Mouse (Mus musculus): ENCODE measurements around the gene RPS10-NUDT3. TPM values are rescaled to one million over a fixed set of nuclear protein-coding genes. Genes with fewer than 3 reads are reported as not detected.

Gene RPS10-NUDT3
- polyA plus RNA-seq, 1 experiment from 2014 or later: not detected

GRCm38 (mm10) chr17:27595659-27596375 lies 39.2 kb downstream of the RPS10-NUDT3 start:
- DNase-seq (ENCODE audit: low spot score) (no peak), ATAC-seq (replicated peaks; ENCODE audit: low FRiP score) (no peak)
- Histone ChIP-seq H3K27me3 (ENCODE audit: control insufficient read depth, insufficient read depth, low read length) (no peaks in the 10 kb centered on the region), H3K4me2 (ENCODE audit: low read depth, low read length, severe bottlenecking) (no peak overlapping the region), H3K4me3 (ENCODE audit: low read depth, low read length) (no peak overlapping the region), H3K36me3 (ENCODE audit: control insufficient read depth, insufficient read depth, low read length) (peaks cover 5% of the 10 kb centered on the region), H3K4me1 (replicated peaks; ENCODE audit: control insufficient read depth, insufficient read depth, low read length) (no peaks in the 10 kb centered on the region), H3K9ac (ENCODE audit: low read length) (no peak overlapping the region), H3K27ac (ENCODE audit: low read depth, low read length) (no peak overlapping the region), H3K9me3 (ENCODE audit: control insufficient read depth, low read length) (no peaks in the 10 kb centered on the region)
- WGBS: 93% methylated on average over 15 of the region's 15 CpGs

GRCm38 (mm10) chr17:27592565-27592910 lies 42.5 kb downstream of the RPS10-NUDT3 start:
- DNase-seq (ENCODE audit: low spot score) (no peak), ATAC-seq (replicated peaks; ENCODE audit: low FRiP score) (no peak)
- H3K27ac ChIP-seq (ENCODE audit: low read depth, low read length): no peak overlapping the region
- peaks cover 5% of the 10 kb centered on the region for H3K36me3 ChIP-seq (ENCODE audit: control insufficient read depth, insufficient read depth, low read length)
- H3K9ac ChIP-seq (ENCODE audit: low read length): no peak overlapping the region
- no peak overlapping the region for H3K4me2 ChIP-seq (ENCODE audit: low read depth, low read length, severe bottlenecking)
- no peak overlapping the region for H3K4me3 ChIP-seq (ENCODE audit: low read depth, low read length)
- no peaks in the 10 kb centered on the region for H3K9me3 ChIP-seq (ENCODE audit: control insufficient read depth, low read length)
- H3K27me3 ChIP-seq (ENCODE audit: control insufficient read depth, insufficient read depth, low read length): no peaks in the 10 kb centered on the region
- WGBS: 99% methylated on average over 7 of the region's 7 CpGs
- no peaks in the 10 kb centered on the region for H3K4me1 ChIP-seq (replicated peaks; ENCODE audit: control insufficient read depth, insufficient read depth, low read length)

DNA sequence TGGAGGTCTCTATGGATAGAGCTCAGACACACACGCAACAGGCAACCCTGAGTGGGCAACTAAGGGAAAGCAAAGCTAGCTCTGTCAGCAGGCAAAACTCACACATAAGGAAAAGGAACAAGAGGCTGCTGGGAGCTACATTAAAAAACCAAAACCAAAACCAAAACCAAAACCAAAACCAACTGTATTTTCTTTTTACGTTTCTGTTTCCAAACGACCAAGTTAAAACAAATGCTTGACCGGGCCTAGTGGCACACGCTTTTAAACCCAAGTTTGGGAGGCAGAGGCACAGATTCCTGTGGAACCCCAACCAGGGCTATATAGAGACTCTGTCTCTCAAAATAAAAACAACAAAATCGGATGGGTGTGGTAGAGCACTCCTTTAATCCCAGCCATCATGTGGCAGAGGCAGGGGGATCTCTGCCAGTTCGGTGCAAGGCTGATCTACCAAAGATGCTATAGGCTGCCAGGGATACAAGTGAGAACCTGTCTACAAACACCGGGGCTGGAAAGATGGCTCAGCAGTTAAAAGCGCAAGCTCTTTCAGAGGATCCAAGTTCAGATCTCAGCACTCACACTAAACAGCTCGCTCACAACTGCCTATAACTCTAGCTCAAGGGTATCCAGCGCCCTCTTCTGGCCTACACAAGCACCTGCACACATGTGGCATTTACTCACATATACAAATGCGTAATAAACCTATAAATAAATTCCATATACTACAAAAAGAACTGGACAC lies 43.0 kb downstream of the RPS10-NUDT3 start:
- Histone ChIP-seq H3K4me2 (ENCODE audit: low read depth, low read length, severe bottlenecking) (no peak overlapping the region), H3K27ac (ENCODE audit: low read depth, low read length) (no peak overlapping the region), H3K27me3 (ENCODE audit: control insufficient read depth, insufficient read depth, low read length) (no peaks in the 10 kb centered on the region), H3K9me3 (ENCODE audit: control insufficient read depth, low read length) (no peaks in the 10 kb centered on the region), H3K4me1 (replicated peaks; ENCODE audit: control insufficient read depth, insufficient read depth, low read length) (no peaks in the 10 kb centered on the region), H3K4me3 (ENCODE audit: low read depth, low read length) (no peak overlapping the region), H3K9ac (ENCODE audit: low read length) (no peak overlapping the region), H3K36me3 (ENCODE audit: control insufficient read depth, insufficient read depth, low read length) (peaks cover 5% of the 10 kb centered on the region)
- DNase-seq (ENCODE audit: low spot score) (no peak), ATAC-seq (replicated peaks; ENCODE audit: low FRiP score) (no peak)
- WGBS: 90% methylated on average over 12 of the region's 12 CpGs

DNA sequence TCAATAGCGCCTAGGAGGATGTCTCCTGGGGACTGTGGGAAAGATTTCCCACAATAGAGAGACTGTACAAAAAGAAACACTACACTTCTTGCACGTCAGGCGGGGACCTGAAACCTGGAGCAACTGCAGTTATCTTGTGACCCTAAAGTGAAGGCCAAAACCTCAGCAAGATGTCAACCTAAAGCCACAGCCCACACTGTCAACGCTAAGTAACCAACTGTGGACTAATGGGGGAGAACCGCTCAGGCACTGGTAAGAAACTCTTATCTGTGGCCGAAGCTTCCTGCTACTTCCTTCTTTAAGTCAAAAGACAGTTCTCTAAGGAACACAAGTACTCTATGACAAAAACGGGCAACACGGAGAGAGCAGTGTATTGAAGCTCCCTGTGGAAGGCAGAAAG lies 46.8 kb downstream of the RPS10-NUDT3 start:
- no peaks in the 10 kb centered on the region for H3K27me3 ChIP-seq (ENCODE audit: control insufficient read depth, insufficient read depth, low read length)
- H3K4me2 ChIP-seq (ENCODE audit: low read depth, low read length, severe bottlenecking): no peak overlapping the region
- H3K9ac ChIP-seq (ENCODE audit: low read length): no peak overlapping the region
- no peaks in the 10 kb centered on the region for H3K9me3 ChIP-seq (ENCODE audit: control insufficient read depth, low read length)
- H3K36me3 ChIP-seq (ENCODE audit: control insufficient read depth, insufficient read depth, low read length): no peaks in the 10 kb centered on the region; the same call in 1 of the 2 replicates
- H3K4me3 ChIP-seq (ENCODE audit: low read depth, low read length): no peak overlapping the region
- 87% methylated on average over 8 of the region's 8 CpGs for WGBS
- ATAC-seq (replicated peaks; ENCODE audit: low FRiP score): no peak
- no peak overlapping the region for H3K27ac ChIP-seq (ENCODE audit: low read depth, low read length)
- no peak for DNase-seq (ENCODE audit: low spot score)
- H3K4me1 ChIP-seq (replicated peaks; ENCODE audit: control insufficient read depth, insufficient read depth, low read length): no peaks in the 10 kb centered on the region

DNA sequence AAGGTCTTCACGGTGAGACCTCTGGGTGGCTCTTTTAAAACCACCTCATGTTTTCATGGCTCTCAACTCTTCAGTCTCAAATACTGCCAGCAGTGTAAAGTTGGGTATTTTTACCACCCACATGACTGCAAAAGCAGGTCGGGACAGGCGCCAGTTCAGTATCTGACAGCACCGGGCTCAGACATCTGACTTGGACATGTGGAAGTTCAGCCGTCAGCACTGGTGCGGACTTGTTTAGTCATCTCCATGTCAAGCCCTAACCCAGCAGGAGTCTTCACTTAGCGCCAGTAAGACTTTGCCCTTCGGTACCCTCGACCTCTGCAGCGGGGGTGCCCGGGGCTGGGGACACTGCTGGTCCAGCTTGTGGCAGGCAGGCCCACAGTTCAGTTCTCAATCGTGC lies 47.8 kb downstream of the RPS10-NUDT3 start:
- no peak for ATAC-seq (replicated peaks; ENCODE audit: low FRiP score)
- no peak for DNase-seq (ENCODE audit: low spot score)

DNA sequence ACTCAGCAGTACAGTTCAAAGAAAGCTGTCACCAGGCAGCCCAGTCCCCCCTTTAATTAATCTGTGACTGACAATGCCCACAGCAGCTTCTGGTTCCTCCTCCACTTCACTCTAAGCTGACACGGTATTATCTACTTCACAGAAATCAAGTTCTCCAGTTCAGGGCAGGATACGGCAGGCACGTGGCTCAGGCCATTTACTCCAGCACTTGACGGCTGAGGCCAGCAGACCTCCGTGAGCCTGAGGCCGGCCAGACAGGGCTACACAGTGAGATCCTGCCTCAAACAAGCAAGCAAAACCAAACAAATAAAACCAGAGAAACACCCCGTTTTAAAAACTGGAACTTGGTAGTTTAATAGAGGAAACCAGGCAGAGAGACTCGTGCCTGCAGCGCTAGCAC lies 48.4 kb downstream of the RPS10-NUDT3 start:
- Histone ChIP-seq H3K36me3 (ENCODE audit: control insufficient read depth, insufficient read depth, low read length) (no peaks in the 10 kb centered on the region; the same call in 1 of the 2 replicates), H3K9ac (ENCODE audit: low read length) (no peak overlapping the region), H3K9me3 (ENCODE audit: control insufficient read depth, low read length) (no peaks in the 10 kb centered on the region), H3K27me3 (ENCODE audit: control insufficient read depth, insufficient read depth, low read length) (no peaks in the 10 kb centered on the region), H3K27ac (ENCODE audit: low read depth, low read length) (no peak overlapping the region), H3K4me2 (ENCODE audit: low read depth, low read length, severe bottlenecking) (no peak overlapping the region), H3K4me1 (replicated peaks; ENCODE audit: control insufficient read depth, insufficient read depth, low read length) (no peaks in the 10 kb centered on the region), H3K4me3 (ENCODE audit: low read depth, low read length) (no peak overlapping the region)
- ATAC-seq (replicated peaks; ENCODE audit: low FRiP score): no peak
- DNase-seq (ENCODE audit: low spot score): no peak
- WGBS: 86% methylated on average over 9 of the region's 9 CpGs

More for the DNA sequence above, 47.8 kb downstream of the RPS10-NUDT3 start:
- H3K4me2 ChIP-seq (ENCODE audit: low read depth, low read length, severe bottlenecking): no peak overlapping the region
- no peak overlapping the region for H3K9ac ChIP-seq (ENCODE audit: low read length)
- no peaks in the 10 kb centered on the region; the same call in 1 of the 2 replicates for H3K36me3 ChIP-seq (ENCODE audit: control insufficient read depth, insufficient read depth, low read length)
- no peaks in the 10 kb centered on the region for H3K9me3 ChIP-seq (ENCODE audit: control insufficient read depth, low read length)
- no peaks in the 10 kb centered on the region for H3K27me3 ChIP-seq (ENCODE audit: control insufficient read depth, insufficient read depth, low read length)
- H3K4me1 ChIP-seq (replicated peaks; ENCODE audit: control insufficient read depth, insufficient read depth, low read length): no peaks in the 10 kb centered on the region
- no peak overlapping the region for H3K27ac ChIP-seq (ENCODE audit: low read depth, low read length)
- no peak overlapping the region for H3K4me3 ChIP-seq (ENCODE audit: low read depth, low read length)
- WGBS: 87% methylated on average over 12 of the region's 12 CpGs

GRCm38 (mm10) chr17:27583185-27583894 lies 51.7 kb downstream of the RPS10-NUDT3 start:
- 90% methylated on average over 13 of the region's 13 CpGs for WGBS
- Histone ChIP-seq H3K9me3 (ENCODE audit: control insufficient read depth, low read length) (no peaks in the 10 kb centered on the region), H3K4me2 (ENCODE audit: low read depth, low read length, severe bottlenecking) (no peak overlapping the region), H3K9ac (ENCODE audit: low read length) (no peak overlapping the region), H3K4me1 (replicated peaks; ENCODE audit: control insufficient read depth, insufficient read depth, low read length) (no peaks in the 10 kb centered on the region), H3K27me3 (ENCODE audit: control insufficient read depth, insufficient read depth, low read length) (no peaks in the 10 kb centered on the region), H3K27ac (ENCODE audit: low read depth, low read length) (no peak overlapping the region), H3K4me3 (ENCODE audit: low read depth, low read length) (no peak overlapping the region), H3K36me3 (ENCODE audit: control insufficient read depth, insufficient read depth, low read length) (peaks cover 5% of the 10 kb centered on the region)
- DNase-seq (ENCODE audit: low spot score) (no peak), ATAC-seq (replicated peaks; ENCODE audit: low FRiP score) (no peak)

- H3K4me2 ChIP-seq (ENCODE audit: low read depth, low read length, severe bottlenecking): no peak overlapping the region
- H3K9me3 ChIP-seq (ENCODE audit: control insufficient read depth, low read length): no peaks in the 10 kb centered on the region
- peaks cover 5% of the 10 kb centered on the region for H3K36me3 ChIP-seq (ENCODE audit: control insufficient read depth, insufficient read depth, low read length)
- H3K4me1 ChIP-seq (replicated peaks; ENCODE audit: control insufficient read depth, insufficient read depth, low read length): no peaks in the 10 kb centered on the region
- no peak overlapping the region for H3K4me3 ChIP-seq (ENCODE audit: low read depth, low read length)
- ATAC-seq (replicated peaks; ENCODE audit: low FRiP score): no peak
- no peaks in the 10 kb centered on the region for H3K27me3 ChIP-seq (ENCODE audit: control insufficient read depth, insufficient read depth, low read length)
- no peak overlapping the region for H3K9ac ChIP-seq (ENCODE audit: low read length)
- H3K27ac ChIP-seq (ENCODE audit: low read depth, low read length): no peak overlapping the region
- no peak for DNase-seq (ENCODE audit: low spot score)
- 91% methylated on average over 20 of the region's 20 CpGs for WGBS
These were observed 54.5 kb downstream of the RPS10-NUDT3 start for GRCm38 (mm10) chr17:27580392-27581068.

All from forebrain, embryonic 11.5 days (tissue).